Mouse (Mus musculus) liver, embryonic 14.5 days (tissue): ENCODE results near the gene Cux1. TPM values are rescaled to one million over a fixed set of nuclear protein-coding genes. Genes with fewer than 3 reads are reported as not detected.
A peak's percentile ranks its signal among the peaks of the same experiment; 100 is the strongest.

ENCODE experiments used
- ATAC-seq: fragments of 200-750 bp; cut with Nextera tagmentation; 2 replicates; pipeline ENCODE4 v1.8.0; 2017; ENCODE audit warnings: moderate number of reproducible peaks, mild to moderate bottlenecking, moderate library complexity; ENCODE audit not compliant: insufficient read depth
- DNase-seq, 3 experiments: peaks; one replicate each; pipeline ENCODE4 v3.0.0-alpha.2; 2012 to 2013; ENCODE audit warnings: low read depth in 3 of 3, low spot score in 3 of 3
- H3K27ac ChIP-seq: fragments of 300-500 bp; sonication (generic); 2 replicates; pipeline ENCODE4 v1.5.1; 2014; ENCODE audit warnings: moderate library complexity, mild to moderate bottlenecking, control low read depth, inconsistent platforms
- H3K27me3 ChIP-seq: fragments of 300-500 bp; sonication (generic); 2 replicates; pipeline ENCODE4 v1.6.1; 2014; ENCODE audit warnings: mild to moderate bottlenecking, low read length, moderate library complexity; ENCODE audit not compliant: control insufficient read depth, insufficient read depth
- H3K36me3 ChIP-seq: fragments of 300-500 bp; sonication (generic); replicated peaks from 2 replicates; pipeline ENCODE4 v1.6.1; 2014; ENCODE audit warnings: low read depth; ENCODE audit not compliant: control insufficient read depth, insufficient read depth
- H3K4me1 ChIP-seq, 2 experiments: fragments of 200-500 bp in 1 of 2; fragments of 300-500 bp in 1 of 2; sonication (generic) in 1 of 2; replicated peaks; 2 replicates each; pipeline ENCODE4 v1.6.1; 2012 to 2014; ENCODE audit warnings: antibody characterized with exemption in 1 of 2, inconsistent platforms in 1 of 2, low read length in 1 of 2; ENCODE audit not compliant: control insufficient read depth in 2 of 2, insufficient read depth in 2 of 2
- H3K4me2 ChIP-seq: fragments of 300-500 bp; sonication (generic); 2 replicates; pipeline ENCODE4 v1.6.1; 2014; ENCODE audit warnings: low read depth, mild to moderate bottlenecking, control low read depth, moderate library complexity
- H3K4me3 ChIP-seq, 2 experiments: fragments of 200-500 bp in 1 of 2; fragments of 300-500 bp in 1 of 2; sonication (generic) in 1 of 2; 2 replicates each; pipeline ENCODE4 v1.5.1; 2012 to 2014; ENCODE audit warnings: low read depth in 2 of 2, low read length in 2 of 2, mild to moderate bottlenecking in 2 of 2, control low read depth in 1 of 2, inconsistent platforms in 1 of 2, moderate library complexity in 1 of 2; ENCODE audit not compliant: insufficient read depth in 1 of 2
- H3K9ac ChIP-seq: fragments of 300-500 bp; sonication (generic); replicated peaks from 2 replicates; pipeline ENCODE4 v1.6.1; 2014; ENCODE audit warnings: mild to moderate bottlenecking, control low read depth, moderate library complexity
- H3K9me3 ChIP-seq: fragments of 300-500 bp; sonication (generic); 2 replicates; pipeline ENCODE4 v1.6.1; 2016; ENCODE audit warnings: low read length, mixed read lengths; ENCODE audit not compliant: control insufficient read depth
- CTCF ChIP-seq: IDR thresholded peaks from 2 replicates; pipeline ENCODE4 v1.5.1; 2016; ENCODE audit warnings: antibody characterized with exemption, low read depth, control low read depth
- EP300 ChIP-seq: IDR thresholded peaks from 2 replicates; pipeline ENCODE4 v1.6.1; 2016; ENCODE audit warnings: antibody characterized with exemption, low read depth
- WGBS: fragments of 180-500 bp; shearing (Covaris S2); extraction: QIAGEN DNeasy Blood & Tissue Kit; methylation state at CpG from one replicate; pipeline ENCODE4 v1.1.7; 2014; ENCODE audit not compliant: insufficient replicate concordance; 5-methylcytosine and 5-hydroxymethylcytosine counted together
- polyA plus RNA-seq, 2 experiments: library from polyadenylated mRNA; depleted of rRNA in 1 of 2; stranded (reverse) in 1 of 2; unstranded in 1 of 2; fragments of >200 nt; fragmentation: Nextera tagmentation in 1 of 2; extraction: Ambion mirVana in 1 of 2; gene quantifications; 2 replicates each; pipeline versions ENCODE4 v1.2.1 to v1.2.3; 2012 to 2014

Cux1 gene
- polyA plus RNA-seq, 2 experiments: 9.0 to 12.4 TPM

DNA sequence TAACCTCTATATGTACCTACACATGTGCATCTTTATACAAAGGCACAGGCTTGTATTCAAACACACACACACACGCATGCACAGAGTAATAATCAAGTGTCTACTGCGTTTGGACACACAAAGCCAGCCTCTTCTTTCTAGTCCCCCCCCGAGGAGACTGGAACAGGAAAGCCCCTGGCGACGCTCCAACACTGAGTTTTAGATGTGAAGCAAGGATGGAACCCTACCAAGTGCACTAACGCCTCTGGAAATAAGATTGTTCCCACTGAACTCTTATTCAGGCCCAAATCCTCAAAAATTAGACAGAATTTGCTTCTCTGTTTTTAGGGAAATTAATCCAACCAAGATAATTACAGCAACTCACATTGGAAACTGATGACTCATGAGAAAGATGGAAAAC, 212.6 kb downstream of the Cux1 start:
- ATAC-seq (no peak), DNase-seq (no peak)
- H3K27ac ChIP-seq: no peak overlapping the region
- H3K4me1 ChIP-seq: no peaks in the 10 kb centered on the region
- H3K27me3 ChIP-seq: no peaks in the 10 kb centered on the region
- H3K9ac ChIP-seq: no peak overlapping the region
- WGBS: 71% methylated on average over 6 of the region's 6 CpGs
- H3K4me3 ChIP-seq: no peak overlapping the region
- no peak overlapping the region for H3K4me2 ChIP-seq
- TF ChIP-seq EP300 (no peak), CTCF (no peak)
- H3K36me3 ChIP-seq: no peaks in the 10 kb centered on the region
- H3K9me3 ChIP-seq: no peaks in the 10 kb centered on the region

DNA sequence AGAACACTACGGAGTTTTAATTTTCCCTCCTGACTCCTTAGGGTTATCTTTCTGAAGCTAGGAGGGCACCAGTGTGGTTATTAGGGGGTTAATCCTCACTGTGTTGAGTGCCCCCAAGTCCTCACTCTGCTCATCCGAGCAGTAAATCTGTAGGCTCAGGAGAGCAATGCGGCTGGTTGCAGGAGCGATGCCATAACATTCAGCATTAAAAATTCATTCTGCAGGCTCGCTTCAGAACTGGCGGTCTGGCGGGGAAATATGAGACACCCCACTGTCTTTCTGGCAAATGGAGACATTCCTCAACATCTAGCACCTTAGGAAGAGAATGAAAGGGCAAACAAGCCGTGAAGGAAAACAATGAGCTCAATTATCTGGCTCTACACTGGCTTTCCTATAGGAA, 214.2 kb downstream of the Cux1 start:
- Histone ChIP-seq H3K9me3 (no peaks in the 10 kb centered on the region), H3K9ac (no peak overlapping the region), H3K27ac (no peak overlapping the region), H3K27me3 (no peaks in the 10 kb centered on the region), H3K4me2 (no peak overlapping the region), H3K4me1 (no peaks in the 10 kb centered on the region), H3K4me3 (no peak overlapping the region), H3K36me3 (no peaks in the 10 kb centered on the region)
- no peak for DNase-seq
- TF ChIP-seq CTCF (no peak), EP300 (no peak)
- ATAC-seq: no peak
- 81% methylated on average over 8 of the region's 8 CpGs for WGBS

DNA sequence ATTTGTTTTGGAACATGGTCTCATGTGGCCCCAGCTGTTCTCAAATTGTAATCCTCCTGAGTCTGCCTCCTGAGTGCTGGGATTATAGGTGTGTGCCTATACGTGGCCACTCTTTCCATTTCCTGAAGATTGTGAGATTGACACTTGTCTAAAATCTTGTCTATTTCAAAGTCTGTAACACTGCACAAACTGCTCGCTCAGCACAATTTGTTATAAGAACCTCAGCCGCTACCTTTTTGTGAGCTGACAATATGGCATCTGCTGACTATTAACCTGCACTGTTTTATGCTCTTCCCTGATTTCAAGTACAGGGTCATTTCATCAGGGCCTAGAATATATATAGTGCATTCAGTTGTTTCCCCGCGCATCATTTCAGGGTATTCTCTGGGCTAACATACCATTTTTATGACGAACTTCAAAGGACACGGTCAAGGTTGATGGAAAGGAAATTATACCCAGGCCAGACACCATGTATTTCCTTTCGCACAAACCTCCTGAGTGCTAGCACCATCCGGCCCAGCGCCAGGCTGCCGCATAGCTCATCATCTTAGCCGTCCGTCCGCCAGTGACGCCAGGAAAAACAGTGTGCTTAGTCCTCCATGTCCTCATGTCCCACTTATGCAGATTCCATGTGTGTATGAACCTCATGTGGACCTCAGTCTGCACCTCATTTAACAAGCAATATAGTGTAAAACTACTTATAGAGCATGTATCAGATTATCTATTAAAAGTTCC, 224.0 kb downstream of the Cux1 start:
- 85% methylated on average over 15 of the region's 15 CpGs for WGBS
- no peak for ATAC-seq
- no peak for TF ChIP-seq EP300
- no peak for TF ChIP-seq CTCF
- no peak overlapping the region for H3K4me3 ChIP-seq
- no peak for DNase-seq
- H3K4me1 ChIP-seq: no peaks in the 10 kb centered on the region
- no peak overlapping the region for H3K4me2 ChIP-seq
- H3K27me3 ChIP-seq: no peaks in the 10 kb centered on the region
- H3K27ac ChIP-seq: no peak overlapping the region
- H3K36me3 ChIP-seq: no peaks in the 10 kb centered on the region
- H3K9me3 ChIP-seq: no peaks in the 10 kb centered on the region
- no peak overlapping the region for H3K9ac ChIP-seq

DNA sequence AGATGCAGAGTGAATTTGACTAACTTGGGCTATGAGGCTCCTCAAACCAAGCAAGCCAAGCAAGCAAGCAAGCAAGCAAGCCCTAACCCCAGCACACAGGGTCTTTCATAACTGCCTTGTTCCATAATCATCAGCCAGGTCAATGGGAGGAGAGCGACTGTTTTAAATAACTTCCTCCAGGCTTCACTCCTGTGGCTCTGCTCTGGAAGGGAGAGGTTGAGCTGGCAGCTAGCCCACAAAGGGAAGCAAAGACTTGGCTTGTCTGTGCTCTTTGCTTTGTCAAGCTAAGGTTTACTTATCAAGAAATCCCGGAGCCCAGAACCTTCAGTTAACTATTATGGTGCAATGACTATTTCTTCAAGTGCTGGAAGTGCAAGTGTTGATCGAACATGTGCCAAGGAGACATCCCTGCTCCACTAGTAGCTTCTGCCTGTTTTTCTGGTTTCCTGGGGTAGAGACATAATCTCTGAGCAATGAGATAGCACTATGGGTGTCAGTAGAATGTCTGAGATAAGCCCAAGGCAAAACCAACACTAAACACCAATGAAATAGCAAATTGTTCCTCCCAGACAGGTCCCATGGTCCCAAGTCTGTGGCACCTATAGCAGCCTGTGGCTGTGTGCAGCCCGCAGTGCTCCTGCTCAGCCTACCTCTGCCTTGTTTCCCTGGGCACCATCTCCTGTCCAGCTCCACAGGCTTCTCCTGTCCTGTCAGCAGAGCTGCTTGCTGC, 230.3 kb downstream of the Cux1 start:
- Histone ChIP-seq H3K9me3 (no peaks in the 10 kb centered on the region), H3K9ac (no peak overlapping the region), H3K27me3 (no peaks in the 10 kb centered on the region), H3K4me3 (no peak overlapping the region), H3K4me1 (peaks cover 10 to 31% of the 10 kb centered on the region in 2 experiments; a peak in 3 of 4 replicates), H3K4me2 (no peak overlapping the region), H3K36me3 (no peaks in the 10 kb centered on the region), H3K27ac (no peak overlapping the region)
- ATAC-seq: peak; percentile 58
- 0 out of 2 replicates have a peak, but pooled peaks have one; percentile 7 for TF ChIP-seq EP300
- no peak for TF ChIP-seq CTCF
- 46% methylated on average over 4 of the region's 4 CpGs for WGBS
- no peak for DNase-seq

DNA sequence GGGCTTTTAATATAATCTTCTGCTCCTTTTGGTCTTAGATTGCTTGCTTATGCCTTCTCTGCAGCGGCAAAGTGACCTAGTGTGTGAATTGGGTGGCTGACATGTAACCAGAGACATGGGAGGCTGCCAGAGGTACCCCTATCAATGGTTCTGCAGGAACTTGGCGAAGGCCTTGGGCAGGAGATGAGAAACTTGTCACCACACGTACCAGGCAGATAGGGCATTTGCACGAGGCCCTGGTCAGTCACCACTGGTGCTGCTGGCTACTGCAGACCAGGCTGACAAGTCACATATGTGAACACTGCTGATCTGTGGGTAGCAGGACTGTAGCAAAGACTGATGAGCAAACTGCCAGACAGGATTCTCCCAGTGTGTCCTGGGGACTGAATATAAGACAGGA, 231.6 kb downstream of the Cux1 start:
- Histone ChIP-seq H3K4me3 (no peak overlapping the region), H3K4me2 (no peak overlapping the region), H3K27me3 (no peaks in the 10 kb centered on the region), H3K27ac (no peak overlapping the region), H3K9ac (no peak overlapping the region), H3K36me3 (no peaks in the 10 kb centered on the region), H3K4me1 (peaks cover 10 to 31% of the 10 kb centered on the region in 2 experiments; a peak in 3 of 4 replicates), H3K9me3 (no peaks in the 10 kb centered on the region)
- DNase-seq (no peak), ATAC-seq (no peak; the same call in 1 of the 2 replicates)
- TF ChIP-seq CTCF (no peak), EP300 (no peak)
- WGBS: 48% methylated on average over 4 of the region's 4 CpGs
